Mouse (Mus musculus): ENCODE measurements around the gene Cdh24. TPM values are rescaled to one million over a fixed set of nuclear protein-coding genes. Genes with fewer than 3 reads are reported as not detected.

The Cdh24 gene
- polyA plus RNA-seq, 1 experiment from 2014 or later: 5.7 TPM

DNA sequence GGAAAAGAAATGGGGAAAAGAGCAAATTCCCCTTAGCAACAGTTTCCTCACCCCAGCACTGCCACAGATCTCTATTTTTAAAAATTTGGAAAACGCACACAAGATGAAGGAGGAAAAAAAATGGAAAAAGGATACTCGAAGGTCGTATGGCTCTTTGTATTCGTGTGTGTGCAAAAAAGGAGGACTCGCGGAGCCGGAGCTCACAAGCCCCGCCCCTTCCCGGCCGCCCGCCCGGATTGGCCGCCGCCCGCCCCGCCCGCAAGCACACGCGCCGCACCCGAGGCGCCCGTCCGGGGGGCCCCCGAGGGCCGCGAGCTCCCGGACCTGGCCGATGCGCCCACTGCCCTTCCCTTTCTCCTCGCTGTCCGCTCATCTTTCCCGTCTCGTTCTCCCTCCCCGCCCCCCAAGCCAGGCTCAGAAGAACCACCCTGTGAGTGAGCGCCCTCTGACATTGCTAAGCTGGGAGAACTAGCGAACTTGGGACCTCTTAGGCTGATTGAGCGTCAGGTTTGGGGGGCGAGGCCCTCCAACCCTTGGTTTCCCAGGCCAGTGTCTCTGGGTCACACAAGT, 35.3 kb downstream of the Cdh24 start, which contains the start of gene 4931414P19Rik:
Gene 4931414P19Rik (minus strand): TSS at position 242 of the 570 bp plus-strand sequence.
- H3K27me3 ChIP-seq (ENCODE audit: control insufficient read depth, insufficient read depth, low read length): no peaks in the 10 kb centered on the region
- H3K4me3 ChIP-seq (ENCODE audit: low read length): peak within 1 kb of the TSS; percentile 44
- H3K27ac ChIP-seq (ENCODE audit: low read depth, low read length): peak within 1 kb of the TSS; percentile 80
- no peaks in the 10 kb centered on the region for H3K9me3 ChIP-seq (ENCODE audit: control insufficient read depth, low read length)
- H3K36me3 ChIP-seq (ENCODE audit: control insufficient read depth, insufficient read depth, low read length): no peaks in the 10 kb centered on the region
- H3K4me2 ChIP-seq (replicated peaks; ENCODE audit: low read depth, low read length): peak within 1 kb of the TSS; percentile 47
- ATAC-seq (ENCODE audit: low FRiP score, low TSS enrichment): peak; percentile 57
- under 1% methylated on average over 37 of the region's 39 CpGs for WGBS
- peak within 1 kb of the TSS; percentile 62; the same call in 1 of the 2 replicates for H3K9ac ChIP-seq (ENCODE audit: low read depth, low read length)
- H3K4me1 ChIP-seq (ENCODE audit: control insufficient read depth, insufficient read depth, low read length): peaks cover 15% of the 10 kb centered on the region; the same call in 1 of the 2 replicates

DNA sequence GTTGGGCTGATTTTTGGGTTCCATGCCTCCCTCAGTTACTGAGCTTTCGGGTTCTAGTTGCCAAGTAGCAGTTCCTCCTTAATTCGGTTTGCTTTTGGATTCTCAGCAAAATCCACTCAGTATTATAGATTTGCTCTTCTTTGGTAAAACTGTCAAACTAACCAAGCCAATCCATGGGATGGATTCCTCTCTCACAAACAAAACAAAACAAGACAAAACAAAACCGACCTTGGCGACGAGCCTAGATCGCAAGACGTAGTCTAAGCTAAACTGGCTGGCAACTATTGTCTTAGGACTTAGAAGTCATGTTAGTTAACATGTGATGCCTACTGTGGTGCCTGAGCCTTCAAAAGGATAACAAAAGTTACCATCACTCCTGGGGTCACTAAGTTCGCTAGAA, 37.5 kb downstream of the Cdh24 start:
- Histone ChIP-seq H3K9me3 (ENCODE audit: control insufficient read depth, low read length) (no peaks in the 10 kb centered on the region), H3K4me2 (replicated peaks; ENCODE audit: low read depth, low read length) (peak overlapping the region; percentile 49), H3K27ac (ENCODE audit: low read depth, low read length) (peak overlapping the region; percentile 71), H3K27me3 (ENCODE audit: control insufficient read depth, insufficient read depth, low read length) (no peaks in the 10 kb centered on the region), H3K36me3 (ENCODE audit: control insufficient read depth, insufficient read depth, low read length) (no peaks in the 10 kb centered on the region), H3K9ac (ENCODE audit: low read depth, low read length) (0 out of 2 replicates have a peak overlapping the region, but pooled peaks have one; percentile 84), H3K4me1 (ENCODE audit: control insufficient read depth, insufficient read depth, low read length) (peaks cover 15% of the 10 kb centered on the region; the same call in 1 of the 2 replicates), H3K4me3 (ENCODE audit: low read length) (peak overlapping the region; percentile 75)
- ATAC-seq (ENCODE audit: low FRiP score, low TSS enrichment): no peak
- WGBS: 83% methylated on average over 8 of the region's 8 CpGs

DNA sequence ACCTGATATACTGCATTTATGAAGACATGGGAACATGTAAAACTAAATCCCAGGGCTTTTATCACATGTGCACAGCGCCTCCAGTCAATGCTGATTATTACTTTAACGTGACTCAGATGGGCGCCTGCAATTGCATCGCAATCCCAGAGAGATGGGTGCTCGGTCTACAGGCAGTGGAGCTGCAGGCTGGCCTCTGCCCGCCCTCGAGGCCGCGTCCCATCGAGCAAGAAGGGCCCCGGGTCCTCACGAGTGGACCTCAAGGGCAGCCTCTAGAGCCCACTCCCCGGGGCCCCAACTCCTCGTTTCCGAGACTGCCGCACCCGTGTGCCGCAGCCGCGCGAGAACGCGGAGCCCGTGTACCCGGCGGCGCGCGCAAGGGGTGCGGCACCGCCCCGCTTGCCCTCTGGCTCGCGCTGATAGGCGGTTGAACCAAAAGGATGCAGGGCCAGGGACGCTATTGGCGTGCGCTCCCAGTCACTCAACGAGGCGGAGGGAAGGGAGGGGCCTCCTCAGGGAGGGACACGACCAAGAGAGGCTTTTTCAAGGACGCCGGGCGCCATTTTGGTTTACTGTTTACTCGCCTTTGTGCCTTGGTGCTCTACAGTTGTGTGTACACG, 38.0 kb downstream of the Cdh24 start:
- Histone ChIP-seq H3K9ac (ENCODE audit: low read depth, low read length) (peak overlapping the region; percentile 84), H3K4me3 (ENCODE audit: low read length) (peak overlapping the region; percentile 75), H3K4me1 (ENCODE audit: control insufficient read depth, insufficient read depth, low read length) (peaks cover 15% of the 10 kb centered on the region; the same call in 1 of the 2 replicates), H3K27me3 (ENCODE audit: control insufficient read depth, insufficient read depth, low read length) (no peaks in the 10 kb centered on the region), H3K27ac (ENCODE audit: low read depth, low read length) (peak overlapping the region; percentile 95), H3K4me2 (replicated peaks; ENCODE audit: low read depth, low read length) (peak overlapping the region; percentile 49), H3K9me3 (ENCODE audit: control insufficient read depth, low read length) (no peaks in the 10 kb centered on the region), H3K36me3 (ENCODE audit: control insufficient read depth, insufficient read depth, low read length) (no peaks in the 10 kb centered on the region)
- WGBS: under 1% methylated on average over 46 of the region's 46 CpGs
- peak; percentile 98 for ATAC-seq (ENCODE audit: low FRiP score, low TSS enrichment)

DNA sequence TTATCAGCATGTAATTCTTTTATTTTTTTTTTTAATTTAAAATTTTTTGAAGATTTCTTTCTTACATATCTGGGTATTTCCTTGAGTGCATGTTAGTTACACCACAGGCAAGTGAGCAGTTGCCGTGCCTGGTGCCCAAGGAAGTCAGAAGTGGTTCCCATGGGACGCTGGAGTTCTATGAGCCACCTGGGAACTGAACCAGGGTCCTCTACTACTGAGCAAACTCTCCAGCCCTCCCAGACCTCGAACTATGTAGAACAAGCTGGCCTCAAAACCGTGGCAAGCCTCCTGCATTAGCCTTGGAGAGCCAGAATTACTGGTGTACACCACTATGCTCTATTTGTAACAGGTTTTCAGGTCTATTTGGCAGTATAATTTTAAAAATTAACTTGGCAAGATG, 38.6 kb downstream of the Cdh24 start:
- no peaks in the 10 kb centered on the region for H3K36me3 ChIP-seq (ENCODE audit: control insufficient read depth, insufficient read depth, low read length)
- no peaks in the 10 kb centered on the region for H3K27me3 ChIP-seq (ENCODE audit: control insufficient read depth, insufficient read depth, low read length)
- 46% methylated on average over 4 of the region's 4 CpGs for WGBS
- peak overlapping the region; percentile 75 for H3K4me3 ChIP-seq (ENCODE audit: low read length)
- H3K9me3 ChIP-seq (ENCODE audit: control insufficient read depth, low read length): no peaks in the 10 kb centered on the region
- H3K27ac ChIP-seq (ENCODE audit: low read depth, low read length): peak overlapping the region; percentile 95
- peak overlapping the region; percentile 49 for H3K4me2 ChIP-seq (replicated peaks; ENCODE audit: low read depth, low read length)
- peak; percentile 14; the same call in 1 of the 2 replicates for ATAC-seq (ENCODE audit: low FRiP score, low TSS enrichment)
- H3K9ac ChIP-seq (ENCODE audit: low read depth, low read length): peak overlapping the region; percentile 84; the same call in 1 of the 2 replicates
- H3K4me1 ChIP-seq (ENCODE audit: control insufficient read depth, insufficient read depth, low read length): peaks cover 15% of the 10 kb centered on the region; the same call in 1 of the 2 replicates

GRCm38 (mm10) chr14:54601601-54602000, 39.6 kb downstream of the Cdh24 start:
- H3K4me3 ChIP-seq (ENCODE audit: low read length): no peak overlapping the region
- ATAC-seq (ENCODE audit: low FRiP score, low TSS enrichment): no peak
- H3K4me1 ChIP-seq (ENCODE audit: control insufficient read depth, insufficient read depth, low read length): peaks cover 15% of the 10 kb centered on the region; the same call in 1 of the 2 replicates
- H3K36me3 ChIP-seq (ENCODE audit: control insufficient read depth, insufficient read depth, low read length): no peaks in the 10 kb centered on the region
- 43% methylated on average over 2 of the region's 2 CpGs for WGBS
- H3K9ac ChIP-seq (ENCODE audit: low read depth, low read length): no peak overlapping the region
- no peaks in the 10 kb centered on the region for H3K27me3 ChIP-seq (ENCODE audit: control insufficient read depth, insufficient read depth, low read length)
- no peak overlapping the region for H3K4me2 ChIP-seq (replicated peaks; ENCODE audit: low read depth, low read length)
- H3K9me3 ChIP-seq (ENCODE audit: control insufficient read depth, low read length): no peaks in the 10 kb centered on the region
- H3K27ac ChIP-seq (ENCODE audit: low read depth, low read length): no peak overlapping the region

- no peak overlapping the region for H3K4me2 ChIP-seq (replicated peaks; ENCODE audit: low read depth, low read length)
- ATAC-seq (ENCODE audit: low FRiP score, low TSS enrichment): no peak
- 0 out of 2 replicates have a peak, but pooled peaks cover 5% of the 10 kb centered on the region for H3K9me3 ChIP-seq (ENCODE audit: control insufficient read depth, low read length)
- H3K36me3 ChIP-seq (ENCODE audit: control insufficient read depth, insufficient read depth, low read length): peaks cover 6% of the 10 kb centered on the region; the same call in 1 of the 2 replicates
- H3K27me3 ChIP-seq (ENCODE audit: control insufficient read depth, insufficient read depth, low read length): no peaks in the 10 kb centered on the region
- H3K27ac ChIP-seq (ENCODE audit: low read depth, low read length): no peak overlapping the region
- WGBS: 83% methylated on average over 7 of the region's 7 CpGs
- H3K9ac ChIP-seq (ENCODE audit: low read depth, low read length): no peak overlapping the region
- no peak overlapping the region for H3K4me3 ChIP-seq (ENCODE audit: low read length)
- peaks cover 14% of the 10 kb centered on the region for H3K4me1 ChIP-seq (ENCODE audit: control insufficient read depth, insufficient read depth, low read length)
Measured at GRCm38 (mm10) chr14:54597084-54597483, 44.1 kb downstream of the Cdh24 start.

DNA sequence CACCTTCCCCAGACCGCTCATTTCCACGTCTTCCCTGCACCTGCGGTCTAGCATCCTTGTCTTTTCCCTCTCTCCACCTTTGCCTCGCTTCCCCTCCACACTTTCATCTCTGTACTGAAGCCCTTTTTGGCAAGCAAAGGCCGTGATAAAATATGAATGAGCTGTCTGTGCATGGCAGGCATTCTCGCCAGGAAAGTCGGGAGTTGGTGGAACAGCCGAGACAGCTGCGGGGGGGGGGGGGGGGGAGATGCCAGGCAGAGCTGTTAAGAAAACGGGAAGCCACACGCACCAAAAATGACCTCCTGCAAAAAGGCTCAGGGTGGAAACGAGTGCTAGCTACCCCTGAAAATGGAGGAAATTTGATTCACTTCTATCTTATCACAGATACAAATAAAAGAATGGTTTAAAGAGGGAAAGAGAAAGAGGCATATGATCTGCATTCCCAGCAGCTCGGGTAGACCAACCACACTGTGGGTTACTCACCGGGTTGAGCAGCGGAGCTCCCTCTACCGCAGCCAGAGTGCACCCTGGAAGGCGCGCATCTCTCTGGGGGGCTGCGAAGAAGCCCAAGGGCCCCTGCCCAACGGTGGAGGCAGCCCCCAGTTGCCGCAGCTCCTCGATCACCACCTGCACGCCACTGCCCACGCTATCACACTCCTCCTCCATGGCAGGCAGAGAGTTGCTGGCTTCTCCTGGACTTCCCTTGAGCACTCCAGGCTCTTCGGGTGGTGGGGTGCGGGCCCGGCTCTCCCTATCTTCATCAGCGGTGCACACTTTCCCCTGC, 46.3 kb downstream of the Cdh24 start:
- H3K36me3 ChIP-seq (ENCODE audit: control insufficient read depth, insufficient read depth, low read length): peaks cover 6% of the 10 kb centered on the region; the same call in 1 of the 2 replicates
- WGBS: 77% methylated on average over 27 of the region's 28 CpGs
- H3K4me2 ChIP-seq (replicated peaks; ENCODE audit: low read depth, low read length): no peak overlapping the region
- H3K27me3 ChIP-seq (ENCODE audit: control insufficient read depth, insufficient read depth, low read length): no peaks in the 10 kb centered on the region
- no peak overlapping the region for H3K9ac ChIP-seq (ENCODE audit: low read depth, low read length)
- H3K9me3 ChIP-seq (ENCODE audit: control insufficient read depth, low read length): 0 out of 2 replicates have a peak, but pooled peaks cover 5% of the 10 kb centered on the region
- ATAC-seq (ENCODE audit: low FRiP score, low TSS enrichment): no peak
- H3K4me1 ChIP-seq (ENCODE audit: control insufficient read depth, insufficient read depth, low read length): peaks cover 14% of the 10 kb centered on the region
- no peak overlapping the region for H3K4me3 ChIP-seq (ENCODE audit: low read length)
- H3K27ac ChIP-seq (ENCODE audit: low read depth, low read length): no peak overlapping the region

DNA sequence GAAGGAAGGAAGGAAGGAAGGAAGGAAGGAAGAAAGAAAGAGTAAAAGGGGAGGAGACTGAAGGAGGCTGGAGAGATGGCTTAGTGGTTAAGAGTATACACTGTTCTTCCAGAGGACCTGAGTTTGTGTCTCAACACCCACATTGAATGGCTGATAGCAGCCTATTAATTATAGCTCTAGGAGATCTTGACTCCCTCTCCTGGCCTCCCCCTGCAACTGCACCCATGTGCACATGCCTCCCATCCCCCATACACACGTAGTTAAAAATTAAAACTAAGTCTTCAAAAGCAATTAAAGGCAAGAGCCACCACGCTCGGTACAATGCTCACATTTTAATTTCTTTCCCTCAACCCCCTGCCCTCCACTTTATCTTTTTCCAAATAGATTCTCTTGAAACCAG, 47.1 kb downstream of the Cdh24 start:
- Histone ChIP-seq H3K4me3 (ENCODE audit: low read length) (no peak overlapping the region), H3K27me3 (ENCODE audit: control insufficient read depth, insufficient read depth, low read length) (no peaks in the 10 kb centered on the region), H3K9ac (ENCODE audit: low read depth, low read length) (no peak overlapping the region), H3K4me1 (ENCODE audit: control insufficient read depth, insufficient read depth, low read length) (peaks cover 14% of the 10 kb centered on the region), H3K9me3 (ENCODE audit: control insufficient read depth, low read length) (0 out of 2 replicates have a peak, but pooled peaks cover 5% of the 10 kb centered on the region), H3K4me2 (replicated peaks; ENCODE audit: low read depth, low read length) (no peak overlapping the region), H3K36me3 (ENCODE audit: control insufficient read depth, insufficient read depth, low read length) (peaks cover 6% of the 10 kb centered on the region; the same call in 1 of the 2 replicates), H3K27ac (ENCODE audit: low read depth, low read length) (no peak overlapping the region)
- no peak for ATAC-seq (ENCODE audit: low FRiP score, low TSS enrichment)
- WGBS: 89% methylated on average over 3 of the region's 3 CpGs

Measured in kidney, embryonic 14.5 days (tissue).